Mouse (Mus musculus) ZHBTc4 (cell line): Measurements from ENCODE around the gene Syngap1.

Source experiments
- DNase-seq: peaks from one replicate; pipeline ENCODE4 v3.0.0-alpha.2; 2011; ENCODE audit warnings: low read depth, low spot score

Syngap1 gene

GRCm38 (mm10) chr17:26956309-26956708, 15.3 kb downstream of the Syngap1 start:
- no peak for DNase-seq

GRCm38 (mm10) chr17:26956895-26957294, 15.8 kb downstream of the Syngap1 start:
- DNase-seq: no peak

GRCm38 (mm10) chr17:26957872-26958271, 16.8 kb downstream of the Syngap1 start:
- no peak for DNase-seq

GRCm38 (mm10) chr17:26958880-26959279, 17.8 kb downstream of the Syngap1 start:
- DNase-seq: no peak

GRCm38 (mm10) chr17:26959815-26960214, 18.8 kb downstream of the Syngap1 start:
- DNase-seq: no peak

- DNase-seq: no peak
These were observed 20.7 kb downstream of the Syngap1 start for GRCm38 (mm10) chr17:26961572-26962240.

- no peak for DNase-seq
These were observed 25.9 kb downstream of the Syngap1 start for GRCm38 (mm10) chr17:26966993-26967392.

- no peak for DNase-seq
These were observed 26.4 kb downstream of the Syngap1 start for GRCm38 (mm10) chr17:26967477-26967876.

GRCm38 (mm10) chr17:26968200-26968611, 27.2 kb downstream of the Syngap1 start:
- DNase-seq: no peak

- no peak for DNase-seq
These were observed 28.2 kb downstream of the Syngap1 start for GRCm38 (mm10) chr17:26969257-26969656.

- DNase-seq: no peak
These were observed 29.2 kb downstream of the Syngap1 start for GRCm38 (mm10) chr17:26970221-26970620.

GRCm38 (mm10) chr17:26971247-26971905, 30.3 kb downstream of the Syngap1 start:
- DNase-seq: no peak

- DNase-seq: no peak
These were observed 31.1 kb downstream of the Syngap1 start for GRCm38 (mm10) chr17:26972107-26972506.

GRCm38 (mm10) chr17:26972703-26973574, 31.9 kb downstream of the Syngap1 start, which contains the start of gene Zbtb9:
Gene Zbtb9, plus strand, starts transcription at chr17:26973167.
- peak; percentile 98 for DNase-seq

GRCm38 (mm10) chr17:26974547-26974946, 33.5 kb downstream of the Syngap1 start:
- DNase-seq: no peak

GRCm38 (mm10) chr17:26975415-26975814, 34.4 kb downstream of the Syngap1 start:
- no peak for DNase-seq

- DNase-seq: peak; percentile 44
These were observed 36.3 kb downstream of the Syngap1 start for GRCm38 (mm10) chr17:26977354-26977753.

- DNase-seq: no peak
These were observed 38.4 kb downstream of the Syngap1 start for GRCm38 (mm10) chr17:26979426-26979825.

GRCm38 (mm10) chr17:26981050-26981449, 40.0 kb downstream of the Syngap1 start:
- DNase-seq: no peak

GRCm38 (mm10) chr17:26983382-26983781, 42.3 kb downstream of the Syngap1 start:
- DNase-seq: no peak

GRCm38 (mm10) chr17:26985503-26986179, 44.6 kb downstream of the Syngap1 start:
- DNase-seq: no peak

GRCm38 (mm10) chr17:26990521-26990920, 49.5 kb downstream of the Syngap1 start:
- no peak for DNase-seq
